Mouse (Mus musculus) left cerebral cortex, postnatal 10 days (tissue): Measurements from ENCODE around the gene Gm20425. TPM values are rescaled to one million over a fixed set of nuclear protein-coding genes. Genes with fewer than 3 reads are reported as not detected.
A peak's percentile ranks its signal among the peaks of the same experiment; 100 is the strongest.

Experiments used
- DNase-seq, 2 experiments: peaks; one replicate each; pipeline ENCODE4 v3.0.0; 2021 to 2022; ENCODE audit warnings: low spot score in 2 of 2, mixed read lengths in 1 of 2; ENCODE audit errors: extremely low spot score in 1 of 2
- intact Hi-C: fragments of 180-260 bp; cut with DNase I; formaldehyde crosslinking; loops from one replicate; pipeline ENCODE4 v1.15.1; 2025
- total RNA-seq, 2 experiments: library from RNA; stranded (reverse); gene quantifications; 2 replicates each; pipeline ENCODE4 v1.2.3; 2021

The Gm20425 gene
- total RNA-seq, 2 experiments from 2014 or later, result 2.9 to 4.2 TPM

DNA sequence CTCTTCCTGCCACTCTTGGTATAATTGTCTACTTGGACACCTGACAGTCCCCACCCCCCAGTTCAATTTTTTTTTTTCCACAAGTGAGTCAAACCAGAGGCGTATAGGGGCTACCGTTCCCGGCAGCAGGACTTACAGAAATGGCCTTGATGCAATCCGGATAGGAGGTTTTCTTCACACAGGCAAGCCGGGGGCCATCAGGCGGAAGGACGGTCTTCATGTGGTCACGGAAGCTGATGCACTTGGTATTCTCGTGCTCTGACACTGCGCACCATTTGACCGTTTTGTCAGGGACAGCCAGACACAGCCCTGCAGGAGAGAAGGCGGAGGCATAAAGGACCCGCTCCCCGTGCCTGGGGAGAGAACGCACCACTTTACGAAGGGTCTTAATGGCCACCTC, 2.3 kb downstream of the Gm20425 start:
- intact Hi-C loops, result loop anchor here (5.0 kb wide), 1 partner anchor 75 kb away; no protein-coding TSS in a partner anchor
- DNase-seq, result no peak

DNA sequence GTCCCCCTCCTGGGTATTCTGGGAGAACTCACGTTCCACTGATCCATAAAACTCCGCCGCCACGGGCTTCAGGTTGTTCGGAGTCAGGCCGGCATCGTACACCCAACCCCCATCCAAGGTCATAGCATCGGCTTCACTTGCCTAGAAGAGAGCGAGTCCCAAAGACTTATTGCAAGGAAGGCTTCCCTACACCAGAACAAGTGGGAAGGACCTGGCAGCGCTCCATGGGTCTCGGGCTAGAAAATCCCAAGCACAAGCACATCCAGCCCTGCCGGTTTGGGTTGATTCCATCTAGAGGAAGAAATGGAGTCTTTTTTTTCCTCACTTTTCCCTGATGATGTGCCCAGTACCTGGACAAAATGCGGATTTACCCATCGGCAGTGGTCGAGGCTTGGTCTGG, 3.3 kb downstream of the Gm20425 start:
- peak in 1 of 2 experiments; percentile 35 for DNase-seq
- intact Hi-C loops, result loop anchor here (5.0 kb wide), 1 partner anchor 75 kb away; no protein-coding TSS in a partner anchor

DNA sequence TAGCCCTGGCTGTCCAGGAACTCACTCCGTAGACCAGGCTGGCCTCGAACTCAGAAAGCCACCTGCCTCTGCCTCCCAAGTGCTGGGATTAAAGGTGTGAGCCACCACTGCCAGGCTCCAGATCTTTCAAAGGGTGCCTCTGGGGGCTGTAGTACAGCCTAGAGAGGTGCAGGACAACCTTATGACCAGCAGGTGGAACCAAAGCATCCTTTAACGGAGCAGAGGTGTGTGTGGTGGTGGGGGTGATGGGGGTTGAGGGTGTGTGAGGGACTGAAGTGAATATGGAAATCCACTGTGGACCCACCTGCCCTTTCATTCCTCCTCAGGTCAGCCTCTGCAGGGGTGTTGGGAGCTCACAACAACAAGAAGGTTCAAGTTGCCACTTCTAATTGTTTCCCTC, 4.6 kb downstream of the Gm20425 start:
- DNase-seq, result no peak
- intact Hi-C loops, result loop anchor here (5.0 kb wide), 1 partner anchor 77 kb away; no protein-coding TSS in a partner anchor

DNA sequence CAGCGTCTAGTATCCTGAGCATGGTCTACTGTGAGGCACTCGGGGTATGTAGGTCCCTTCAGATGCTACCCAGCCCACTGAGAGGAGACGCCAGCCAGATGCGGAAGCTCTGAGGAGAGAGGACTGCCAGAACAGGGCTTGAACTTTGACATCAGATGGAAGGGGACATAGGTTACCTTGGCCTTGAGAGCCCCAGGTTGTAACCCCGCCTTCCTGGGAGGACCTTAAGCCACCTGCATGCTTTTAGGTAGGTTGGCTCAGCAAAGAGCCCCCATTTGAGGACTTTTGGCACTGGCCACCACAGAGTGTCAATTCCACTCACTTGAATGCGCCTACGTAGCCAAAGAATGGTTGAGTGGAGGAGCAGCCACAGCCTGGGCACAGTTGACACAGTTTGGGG, 5.4 kb downstream of the Gm20425 start:
- DNase-seq, result no peak
- intact Hi-C loops, result loop anchor here (5.0 kb wide), 1 partner anchor 78 kb away; no protein-coding TSS in a partner anchor

DNA sequence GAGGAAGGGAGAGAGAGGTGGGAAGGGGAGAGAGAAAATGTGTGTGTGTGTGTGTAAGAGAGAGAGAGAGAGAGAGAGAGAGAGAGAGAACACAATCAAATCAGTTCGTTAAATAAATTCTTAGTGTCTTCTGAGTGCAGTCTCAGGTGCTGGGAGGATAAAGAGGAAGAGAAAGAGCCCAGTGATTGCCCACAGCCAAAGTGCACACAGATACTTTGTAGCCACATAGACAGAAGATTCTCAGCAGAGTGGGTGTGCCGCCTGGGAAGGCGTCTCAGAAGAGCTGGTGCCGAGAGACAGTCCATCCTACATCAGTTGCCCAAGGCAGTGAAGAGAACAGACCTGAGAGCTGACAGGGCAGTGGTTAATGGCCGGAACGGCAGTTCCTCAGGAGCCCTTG, 15.8 kb downstream of the Gm20425 start:
- no peak for DNase-seq
- intact Hi-C loops, result no loop called here

DNA sequence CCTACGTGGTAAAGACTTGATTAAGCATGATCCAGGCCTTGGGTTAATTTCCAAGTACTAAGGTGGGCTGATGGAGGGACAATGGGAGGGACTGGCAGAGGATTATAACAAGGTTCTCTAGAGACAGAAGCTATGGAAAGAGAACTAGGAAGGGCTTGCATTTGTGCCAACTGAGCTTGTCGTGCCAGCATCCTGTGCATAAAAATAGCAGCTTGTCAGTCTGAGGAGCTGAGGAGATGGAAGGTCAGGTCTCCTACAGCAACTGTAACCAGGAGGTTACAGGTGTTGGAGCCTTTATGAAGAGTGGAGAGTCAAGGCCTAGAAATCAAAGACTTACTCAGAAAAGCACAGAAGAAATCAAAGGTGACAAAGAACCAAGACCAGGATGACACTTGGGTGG, 16.5 kb downstream of the Gm20425 start:
- intact Hi-C loops, result no loop called here
- DNase-seq, result no peak

DNA sequence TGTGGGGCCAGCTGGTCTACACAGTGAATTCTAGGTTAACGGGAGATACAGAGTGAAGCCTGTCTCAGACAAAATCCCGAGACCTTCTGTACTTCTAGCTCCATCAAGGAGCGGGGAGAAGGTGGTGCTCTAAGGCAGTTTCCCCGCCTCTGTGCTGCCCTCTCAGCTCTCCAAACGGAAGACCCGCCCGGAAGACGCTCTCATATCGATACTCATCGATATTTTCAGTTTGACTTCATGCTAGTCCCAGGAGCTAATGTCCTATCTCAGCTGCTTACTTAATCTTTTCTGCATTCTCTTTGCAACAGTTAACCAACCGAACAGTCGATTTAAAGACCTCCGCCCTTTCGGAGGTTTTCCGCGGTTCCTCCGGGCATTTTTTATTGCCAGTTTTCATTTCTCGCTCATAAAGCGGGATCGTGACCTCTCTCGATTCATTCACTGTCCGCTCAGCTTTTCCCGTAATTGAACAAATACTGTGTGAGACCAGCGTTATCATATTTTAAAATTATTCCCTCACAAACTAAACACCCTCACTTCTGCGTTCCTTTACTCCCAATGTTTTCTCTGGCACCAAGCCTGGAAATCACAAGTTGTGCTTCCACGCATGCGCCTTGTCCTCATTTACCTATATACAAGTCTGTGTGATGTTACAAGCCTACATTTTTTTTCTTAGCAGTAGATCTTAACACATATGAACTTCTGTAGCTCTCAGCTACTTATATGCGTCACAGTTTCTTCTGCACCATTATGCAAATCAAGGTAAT, 17.3 kb downstream of the Gm20425 start:
- no peak for DNase-seq
- intact Hi-C loops, result no loop called here

DNA sequence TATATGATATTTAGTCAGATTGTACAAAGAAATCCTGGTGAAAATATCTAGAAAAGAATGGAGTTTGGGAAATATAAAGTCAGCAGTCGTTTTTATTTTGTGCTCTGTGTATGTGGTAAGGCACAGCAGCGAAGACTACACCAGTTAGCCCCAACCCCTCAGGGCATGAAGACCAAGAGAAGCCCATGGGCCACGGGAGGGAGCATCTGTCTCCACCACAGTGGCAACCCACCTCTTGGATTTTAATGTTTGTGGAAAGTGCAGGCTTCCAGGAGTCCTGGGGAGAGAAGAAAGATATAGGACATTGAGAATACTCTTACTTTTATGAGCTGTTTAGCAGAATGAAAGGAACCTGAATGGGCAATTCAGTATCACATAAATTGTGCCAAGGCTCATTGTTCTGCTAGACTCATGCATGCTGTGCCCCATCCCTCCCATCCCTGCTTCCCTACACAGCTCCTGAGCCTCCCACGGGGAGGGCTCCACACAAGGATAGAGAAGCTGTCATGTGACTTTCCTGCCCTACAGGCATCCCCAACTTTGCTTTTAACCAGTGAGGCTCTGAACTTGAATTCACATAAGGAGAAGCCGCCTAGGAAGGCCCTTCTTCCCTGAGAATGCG, 21.2 kb downstream of the Gm20425 start:
- no peak for DNase-seq
- intact Hi-C loops, result loop anchor here (5.0 kb wide), 1 partner anchor 93 kb away; no protein-coding TSS in a partner anchor

DNA sequence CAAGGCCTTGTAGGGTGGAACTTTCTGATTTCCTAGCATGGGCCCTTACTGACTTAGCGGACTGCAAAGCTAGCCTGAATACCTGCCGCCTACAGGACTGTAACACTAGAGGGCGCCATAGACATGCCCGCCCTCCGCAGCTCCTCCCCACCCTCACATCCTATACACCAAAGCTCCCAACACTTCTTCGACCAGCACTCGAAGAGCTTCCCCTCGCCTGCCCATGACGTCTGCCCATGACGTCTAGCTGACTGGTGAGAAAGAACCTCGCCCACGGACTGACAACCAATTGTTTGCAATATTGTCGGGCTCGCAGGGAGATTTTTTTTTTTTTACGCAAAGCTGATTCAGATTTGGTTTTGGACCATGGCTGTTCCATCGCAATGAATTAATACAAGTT, 22.3 kb downstream of the Gm20425 start:
- intact Hi-C loops, result loop anchor here (5.0 kb wide), 1 partner anchor 94 kb away; no protein-coding TSS in a partner anchor
- DNase-seq, result peak; percentile 51 to 77

DNA sequence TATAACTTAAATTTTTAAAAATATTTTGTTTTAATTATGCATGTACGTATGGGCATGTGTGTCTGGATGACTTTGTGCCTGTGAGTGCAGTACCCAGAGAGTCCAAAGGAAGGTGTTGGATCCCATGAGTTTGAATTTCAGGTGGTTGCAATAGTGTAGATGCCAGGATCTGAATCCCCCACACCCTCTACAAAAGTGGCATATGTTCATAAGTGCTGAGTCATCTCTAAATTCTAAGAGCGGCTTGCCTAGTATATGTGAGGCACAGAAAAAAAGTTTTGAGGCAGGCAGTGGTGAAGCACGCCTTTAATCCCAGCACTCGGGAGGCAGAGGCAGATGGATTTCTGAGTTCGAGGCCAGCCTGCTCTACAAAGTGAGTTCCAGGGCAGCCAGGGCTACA, 24.3 kb downstream of the Gm20425 start:
- intact Hi-C loops, result loop anchor here (5.0 kb wide), 1 partner anchor 97 kb away; no protein-coding TSS in a partner anchor
- no peak for DNase-seq

DNA sequence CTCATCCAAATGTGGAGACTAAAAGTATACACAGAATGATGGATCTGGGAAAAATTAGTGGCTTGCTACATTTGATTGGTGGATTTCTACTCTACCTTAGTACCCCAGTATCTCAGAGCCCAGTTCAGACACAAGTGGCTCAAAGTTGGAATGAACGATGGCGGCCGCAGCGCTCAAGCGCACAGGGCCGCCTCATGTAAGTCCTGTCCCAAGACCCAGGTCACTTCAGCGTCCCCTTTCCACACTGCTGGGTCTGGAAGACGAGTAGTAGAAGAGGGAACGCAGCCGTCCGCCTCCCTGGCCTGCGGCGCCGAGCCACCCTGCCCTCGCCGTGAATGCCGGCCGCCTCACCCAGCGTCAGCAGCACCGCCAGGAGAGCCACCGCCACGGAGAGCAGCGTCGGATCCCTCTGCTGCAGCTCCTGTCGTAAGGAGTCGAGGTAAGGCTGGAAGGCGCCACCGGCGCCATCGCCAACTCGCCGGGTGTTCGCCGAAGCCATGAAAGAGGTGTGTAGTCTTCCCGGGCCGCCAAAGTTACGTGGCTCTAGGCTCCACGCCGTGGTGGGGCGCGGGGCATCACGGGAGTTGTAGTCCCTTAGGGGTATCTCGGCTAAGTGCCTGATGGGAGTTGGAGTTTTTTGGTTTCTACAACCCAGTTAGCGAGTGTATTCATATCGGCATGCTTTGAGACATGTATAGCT, 28.4 kb downstream of the Gm20425 start, which contains the start of gene Srprb:
Srprb (minus strand) TSS at position 577 of the 700 bp plus-strand sequence.
- DNase-seq, result peak; percentile 95
- intact Hi-C loops, result no loop called here

DNA sequence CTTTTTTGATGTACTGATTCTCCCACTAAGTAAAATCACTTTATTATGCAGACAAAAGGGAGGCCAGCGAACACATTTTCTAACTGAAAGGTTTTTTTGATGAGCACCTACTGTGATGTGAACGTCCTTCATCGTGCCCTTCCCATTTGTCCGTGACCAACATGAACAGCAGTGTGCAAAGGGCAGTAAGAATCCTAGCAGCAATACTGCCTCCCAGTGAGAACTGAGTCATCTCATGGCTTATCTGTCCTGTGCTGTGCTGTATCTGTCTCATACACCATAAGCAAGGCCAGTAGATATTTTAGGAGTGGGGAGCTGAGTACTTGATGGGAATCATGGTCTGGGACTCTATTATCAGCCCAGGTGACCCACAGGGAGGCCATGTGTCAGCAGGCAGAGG, 41.7 kb downstream of the Gm20425 start:
- intact Hi-C loops, result no loop called here
- no peak for DNase-seq

DNA sequence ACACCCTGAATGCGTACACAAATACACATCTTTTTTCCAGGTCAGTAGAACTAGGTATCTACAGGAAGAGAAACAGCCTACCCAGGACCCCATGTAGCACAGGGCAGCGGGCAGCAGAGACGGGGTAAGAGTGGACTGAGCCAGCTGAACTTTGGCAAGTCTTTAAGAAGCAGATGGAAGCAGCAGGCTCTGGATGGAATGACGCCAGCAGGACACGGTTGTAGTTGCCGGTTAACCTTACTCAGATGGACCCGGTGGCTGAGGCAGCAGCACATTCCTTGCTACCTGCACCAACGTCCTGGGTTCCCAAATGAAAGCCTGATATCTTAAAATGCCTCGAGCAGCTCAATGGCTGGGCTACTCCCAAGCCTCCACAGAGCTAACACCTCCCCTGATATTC, 43.4 kb downstream of the Gm20425 start:
- intact Hi-C loops, result no loop called here
- DNase-seq, result peak in 1 of 2 experiments; percentile 60

DNA sequence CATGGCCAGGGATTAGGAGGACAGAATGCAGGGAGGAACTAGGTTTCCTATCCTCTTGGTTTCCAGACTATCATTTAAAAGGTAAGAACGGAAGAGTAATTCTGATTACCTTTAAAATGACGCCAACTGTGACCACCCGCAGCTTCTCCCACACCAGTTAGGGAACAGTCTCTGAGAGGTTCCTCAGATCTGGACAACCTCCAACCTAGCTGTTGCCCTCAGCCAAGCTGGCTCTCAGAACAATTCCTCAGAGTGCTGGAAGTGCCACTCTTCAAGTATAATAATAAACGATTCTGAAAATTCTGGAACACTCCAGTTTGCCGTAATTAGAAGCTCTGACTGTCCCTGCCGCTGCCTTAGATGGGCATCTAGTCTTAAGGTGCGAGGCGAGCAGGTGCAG, 44.2 kb downstream of the Gm20425 start:
- DNase-seq, result no peak

DNA sequence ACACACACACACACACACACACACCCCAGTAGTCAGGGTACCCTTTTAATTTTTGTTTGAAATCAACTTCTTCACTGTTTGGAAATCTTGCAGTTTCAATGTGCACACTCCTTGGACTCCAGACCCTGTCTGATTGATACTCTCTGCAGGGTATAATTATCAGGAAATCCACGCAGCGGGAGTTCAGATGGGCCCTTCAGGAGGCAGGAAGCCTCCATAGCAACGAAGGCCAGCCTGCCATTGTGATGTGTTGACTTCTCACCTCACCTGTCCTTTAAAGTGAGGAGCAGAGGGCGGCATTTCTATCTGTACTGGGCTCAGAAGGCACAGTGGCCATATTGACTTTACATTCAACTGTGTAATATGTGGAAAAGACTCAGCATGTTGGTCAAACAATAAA, 45.3 kb downstream of the Gm20425 start:
- no peak for DNase-seq
- intact Hi-C loops, result no loop called here

More for the DNA sequence above, 44.2 kb downstream of the Gm20425 start:
- intact Hi-C loops, result no loop called here

DNA sequence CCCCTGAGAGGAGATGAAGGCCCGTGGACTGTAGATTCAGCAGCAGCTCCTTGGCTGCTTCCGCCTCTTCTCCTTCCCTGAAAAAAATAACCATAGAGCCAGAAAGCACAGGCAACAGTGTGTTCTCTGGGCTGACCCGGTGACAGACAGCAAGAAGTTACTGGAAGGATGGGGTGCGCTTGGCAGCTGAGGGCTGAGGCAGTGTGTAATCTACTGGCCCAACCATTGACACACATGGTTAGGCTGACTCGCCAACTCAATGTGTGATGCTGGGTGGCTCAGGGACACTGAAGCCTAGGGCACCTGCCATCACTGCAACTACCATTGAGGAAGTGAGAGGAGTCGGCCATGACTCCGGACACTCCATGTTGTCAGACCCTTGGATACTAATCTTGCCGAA, 48.2 kb downstream of the Gm20425 start:
- intact Hi-C loops, result no loop called here
- no peak for DNase-seq

DNA sequence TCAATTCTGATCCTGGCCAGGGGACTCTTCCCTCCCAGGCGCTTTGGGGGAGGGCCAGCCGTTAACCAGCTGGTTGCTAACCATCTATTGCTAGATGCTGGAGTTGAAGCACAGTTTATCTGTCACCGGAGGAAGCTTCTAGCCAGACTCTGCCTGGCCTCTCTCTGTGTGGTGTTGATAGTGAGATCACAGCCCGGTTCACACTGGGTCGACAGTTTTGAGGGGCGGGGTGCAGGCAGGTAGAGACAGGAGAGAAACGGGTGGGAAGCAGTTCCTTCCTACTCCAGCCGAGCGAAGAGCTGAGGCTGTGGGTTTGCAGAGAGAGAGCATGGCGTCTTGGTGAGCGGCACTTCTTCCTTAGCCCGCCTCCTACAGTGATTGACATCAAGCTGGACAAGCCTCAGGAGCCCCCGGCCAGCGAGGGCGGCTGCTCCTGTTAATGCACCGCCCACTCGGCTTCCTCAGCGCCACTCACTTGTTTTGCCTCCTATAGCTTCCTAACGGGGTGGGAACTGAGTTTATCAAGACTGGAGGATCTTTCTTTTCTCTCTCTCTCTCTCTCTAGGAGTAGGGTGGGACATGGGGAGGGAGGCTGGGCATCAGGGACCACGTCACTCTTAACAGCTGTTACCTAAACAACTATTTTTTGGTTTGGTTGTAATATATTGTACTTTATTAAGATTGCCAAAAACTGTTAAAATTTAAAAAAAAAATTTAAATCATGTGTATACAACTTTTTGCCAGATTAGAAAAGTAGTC, 49.1 kb downstream of the Gm20425 start:
- intact Hi-C loops, result no loop called here
- DNase-seq, result peak; percentile 39 to 88

DNA sequence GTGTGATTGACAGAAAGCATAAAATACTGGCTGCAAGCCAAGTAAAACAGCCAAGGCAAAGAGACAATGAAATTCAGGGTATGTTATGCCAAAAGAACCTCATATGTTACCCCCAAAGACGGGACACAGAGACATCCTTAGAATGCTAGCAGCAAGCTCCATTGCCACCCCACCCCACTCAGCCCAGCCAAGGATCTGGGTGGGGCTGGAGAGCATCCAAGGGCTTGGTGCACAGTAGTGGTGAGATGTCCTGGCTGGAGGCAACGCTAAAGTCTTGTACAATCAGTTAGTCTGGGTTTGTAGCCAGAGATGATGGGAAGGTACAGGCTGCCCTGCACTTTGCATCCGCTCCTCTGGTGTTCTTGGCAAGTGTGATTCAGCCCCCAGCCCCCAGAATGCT, 49.8 kb downstream of the Gm20425 start:
- DNase-seq, result peak in 1 of 2 experiments; percentile 66
- intact Hi-C loops, result no loop called here

DNA sequence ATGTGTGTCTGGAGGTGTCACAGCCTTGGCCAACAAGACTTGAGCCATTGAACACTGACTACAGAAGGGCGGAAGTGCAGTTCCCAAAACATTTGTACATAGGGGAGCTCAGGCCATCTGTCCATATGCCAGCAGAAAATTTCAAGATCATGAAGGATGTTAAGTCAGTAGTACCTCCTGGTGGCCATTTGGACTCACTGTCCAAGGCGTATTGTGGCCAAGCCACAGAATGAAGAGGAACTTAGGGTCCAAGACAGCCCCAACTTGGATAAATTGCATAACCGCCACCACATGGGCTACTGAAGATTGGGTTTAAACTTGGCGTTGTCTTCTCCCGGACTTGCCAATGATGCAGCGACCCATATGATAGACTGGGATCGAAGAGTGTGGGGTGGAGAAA, 54.4 kb downstream of the Gm20425 start:
- intact Hi-C loops, result loop anchor here (5.0 kb wide), 1 partner anchor 83 kb away; no protein-coding TSS in a partner anchor
- DNase-seq, result no peak
